Mouse (Mus musculus) cerebellum, adult 2 months (tissue): Measurements from ENCODE around the gene Cldn12. TPM values are rescaled to one million over a fixed set of nuclear protein-coding genes. Genes with fewer than 3 reads are reported as not detected.

Experiments used
- DNase-seq, 2 experiments: peaks; one replicate each; pipeline ENCODE4 v3.0.0; 2021
- H3K27ac ChIP-seq: fragments of 200-500 bp; 2 replicates; pipeline ENCODE4 v1.5.1; 2012; ENCODE audit warnings: low read length, control low read depth, inconsistent platforms; ENCODE audit not compliant: insufficient read depth
- H3K27me3 ChIP-seq: fragments of 200-500 bp; 2 replicates; pipeline ENCODE4 v1.6.1; 2012; ENCODE audit warnings: inconsistent platforms, mild to moderate bottlenecking, low read length, moderate library complexity; ENCODE audit not compliant: control insufficient read depth, insufficient read depth
- H3K4me1 ChIP-seq: fragments of 200-500 bp; 2 replicates; pipeline ENCODE4 v1.6.1; 2011; ENCODE audit warnings: low read length; ENCODE audit not compliant: control insufficient read depth, insufficient read depth
- H3K4me3 ChIP-seq: fragments of 200-500 bp; replicated peaks from 2 replicates; pipeline ENCODE3; 2011; ENCODE audit warnings: mild to moderate bottlenecking, low read depth, low read length, control low read depth; ENCODE audit not compliant: insufficient read depth
- CTCF ChIP-seq: fragments of 200-500 bp; IDR thresholded peaks from 2 replicates; pipeline ENCODE4 v1.5.1; 2011; ENCODE audit warnings: low read depth, mild to moderate bottlenecking, control low read depth, low read length, moderate library complexity, borderline replicate concordance; ENCODE audit not compliant: insufficient read depth
- POLR2A ChIP-seq: fragments of 200-500 bp; IDR thresholded peaks from 2 replicates; pipeline ENCODE4 v1.6.1; 2011; ENCODE audit warnings: low read length, control low read depth, borderline replicate concordance; ENCODE audit not compliant: insufficient read depth
- WGBS: fragments of 180-500 bp; shearing (Covaris S2); methylation state at CpG from one replicate; pipeline ENCODE4 v1.1.7; 2018; 5-methylcytosine and 5-hydroxymethylcytosine counted together
- polyA plus RNA-seq: library from polyadenylated mRNA; depleted of rRNA; stranded (reverse); fragments of >200 nt; gene quantifications from 2 replicates; pipeline ENCODE4 v1.2.3, GENCODE M21; 2012

Cldn12 gene
- polyA plus RNA-seq, 1 experiment = 45.0 TPM

DNA sequence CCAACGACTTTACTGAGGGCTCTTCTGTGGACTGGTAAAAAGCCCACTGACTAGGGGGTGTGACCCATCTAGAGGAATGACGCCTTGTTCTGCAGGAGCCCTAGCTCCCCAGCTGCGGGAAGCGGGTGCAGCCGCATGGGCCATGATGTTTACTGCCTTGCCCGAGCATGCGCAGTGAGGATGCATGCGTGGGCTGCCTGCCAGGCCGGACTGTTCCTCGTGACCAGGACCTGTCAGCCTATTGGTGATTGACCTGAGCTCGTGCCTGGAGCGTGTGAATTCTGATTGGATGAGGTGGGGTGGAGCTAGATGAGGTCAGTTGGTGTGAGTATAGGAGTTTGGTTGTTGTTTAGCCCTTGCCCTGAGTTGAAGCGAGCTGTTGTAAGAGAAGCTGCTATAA, 10.3 kb downstream of the Cldn12 start:
- WGBS = 67% methylated on average over 13 of the region's 13 CpGs
- Histone ChIP-seq H3K27me3 (no peaks in the 10 kb centered on the region), H3K4me3 (no peak overlapping the region), H3K4me1 (peaks cover 12% of the 10 kb centered on the region), H3K27ac (no peak overlapping the region)
- no peak for DNase-seq
- no peak for TF ChIP-seq POLR2A

DNA sequence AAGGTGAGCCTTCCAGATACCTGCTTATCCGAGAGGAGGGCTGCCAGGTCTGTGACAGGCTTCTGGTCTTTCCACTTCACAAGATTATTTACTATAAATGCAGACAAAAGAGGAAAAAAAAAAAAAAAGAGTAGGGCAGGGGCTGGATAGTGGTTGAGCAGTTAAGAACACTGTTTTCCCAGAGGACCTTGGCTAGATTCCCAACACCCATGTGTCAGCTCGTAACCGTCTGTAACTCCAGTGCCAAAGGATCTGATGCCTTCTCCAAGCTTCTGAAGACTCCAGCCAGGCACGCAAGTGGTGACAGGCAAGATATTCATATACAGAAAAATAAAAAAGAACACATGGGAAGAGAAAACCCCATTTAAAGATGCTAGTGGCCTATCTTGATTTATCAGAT, 11.4 kb downstream of the Cldn12 start:
- 23% methylated on average over 4 of the region's 4 CpGs for WGBS
- Histone ChIP-seq H3K27me3 (no peaks in the 10 kb centered on the region), H3K27ac (no peak overlapping the region), H3K4me3 (no peak overlapping the region), H3K4me1 (peaks cover 8% of the 10 kb centered on the region)
- peak in 1 of 2 experiments; percentile 31 for DNase-seq
- TF ChIP-seq CTCF (no peak), POLR2A (no peak)

DNA sequence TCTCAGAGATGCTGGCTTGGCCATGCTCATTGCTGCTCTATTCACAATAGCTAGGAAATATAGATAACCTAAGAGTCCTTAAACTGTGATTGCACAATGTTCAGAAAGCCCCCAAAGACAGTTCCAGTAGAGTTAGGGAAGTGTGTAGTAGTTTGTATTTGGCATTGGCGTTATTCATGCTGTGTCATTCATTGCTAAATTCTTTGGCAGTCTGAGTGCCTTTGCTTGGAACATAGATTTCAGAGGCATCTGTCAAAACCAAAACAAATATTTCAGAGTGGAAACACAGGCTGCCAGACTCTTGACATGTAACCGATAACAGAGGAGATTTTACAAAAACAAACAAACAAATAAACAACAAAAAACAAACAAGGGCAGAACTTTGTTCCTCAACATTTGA, 13.2 kb downstream of the Cldn12 start:
- Histone ChIP-seq H3K4me1 (no peaks in the 10 kb centered on the region), H3K4me3 (no peak overlapping the region), H3K27me3 (no peaks in the 10 kb centered on the region), H3K27ac (no peak overlapping the region)
- no peak for DNase-seq
- WGBS = 24% methylated on average over 2 of the region's 2 CpGs
- no peak for TF ChIP-seq POLR2A
- no peak for TF ChIP-seq CTCF

DNA sequence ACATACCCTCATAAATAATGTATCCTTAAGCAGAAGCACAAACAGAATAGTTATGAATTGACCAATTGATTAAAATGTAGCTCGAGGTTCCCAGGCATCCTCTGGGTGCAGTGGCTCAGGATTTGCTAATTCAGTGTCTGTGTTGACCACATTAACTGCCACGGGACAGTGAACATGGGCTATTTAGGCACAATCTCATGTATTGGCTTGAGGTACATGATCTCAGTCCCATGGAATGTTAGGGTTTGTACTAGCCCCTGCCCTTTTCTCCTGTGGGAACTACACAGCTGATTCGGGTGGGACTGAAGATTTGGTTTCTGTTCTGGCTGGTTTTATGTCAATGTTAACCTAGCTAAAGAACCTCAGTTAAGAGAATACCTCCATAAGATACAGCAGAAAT, 18.4 kb downstream of the Cldn12 start:
- H3K4me3 ChIP-seq = no peak overlapping the region
- TF ChIP-seq CTCF (no peak), POLR2A (no peak)
- H3K27ac ChIP-seq = no peak overlapping the region
- H3K4me1 ChIP-seq = no peaks in the 10 kb centered on the region
- 62% methylated on average over 3 of the region's 3 CpGs for WGBS
- DNase-seq = no peak
- no peaks in the 10 kb centered on the region for H3K27me3 ChIP-seq

DNA sequence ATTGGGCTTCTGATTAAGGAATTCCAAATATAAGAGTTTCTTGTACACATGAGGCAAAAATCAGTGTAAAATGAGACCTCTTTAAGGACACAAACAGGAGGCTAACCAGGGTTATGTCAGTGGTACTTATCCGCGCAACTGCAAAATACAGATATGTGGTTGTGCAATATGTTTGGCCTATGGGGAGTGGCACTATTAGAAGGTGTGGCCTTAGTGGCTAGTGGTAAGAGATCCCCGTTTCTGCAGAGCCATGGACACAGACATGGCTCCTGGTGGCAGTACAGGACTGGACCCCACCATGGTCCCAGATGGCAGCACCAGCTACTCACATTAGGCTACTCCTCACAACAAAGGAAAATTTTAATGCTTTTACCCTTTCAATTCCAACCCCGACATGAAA, 19.7 kb downstream of the Cldn12 start:
- Histone ChIP-seq H3K27me3 (no peaks in the 10 kb centered on the region), H3K4me3 (no peak overlapping the region), H3K4me1 (no peaks in the 10 kb centered on the region), H3K27ac (no peak overlapping the region)
- WGBS = 87% methylated on average over 4 of the region's 4 CpGs
- DNase-seq = no peak
- TF ChIP-seq CTCF (no peak), POLR2A (no peak)

DNA sequence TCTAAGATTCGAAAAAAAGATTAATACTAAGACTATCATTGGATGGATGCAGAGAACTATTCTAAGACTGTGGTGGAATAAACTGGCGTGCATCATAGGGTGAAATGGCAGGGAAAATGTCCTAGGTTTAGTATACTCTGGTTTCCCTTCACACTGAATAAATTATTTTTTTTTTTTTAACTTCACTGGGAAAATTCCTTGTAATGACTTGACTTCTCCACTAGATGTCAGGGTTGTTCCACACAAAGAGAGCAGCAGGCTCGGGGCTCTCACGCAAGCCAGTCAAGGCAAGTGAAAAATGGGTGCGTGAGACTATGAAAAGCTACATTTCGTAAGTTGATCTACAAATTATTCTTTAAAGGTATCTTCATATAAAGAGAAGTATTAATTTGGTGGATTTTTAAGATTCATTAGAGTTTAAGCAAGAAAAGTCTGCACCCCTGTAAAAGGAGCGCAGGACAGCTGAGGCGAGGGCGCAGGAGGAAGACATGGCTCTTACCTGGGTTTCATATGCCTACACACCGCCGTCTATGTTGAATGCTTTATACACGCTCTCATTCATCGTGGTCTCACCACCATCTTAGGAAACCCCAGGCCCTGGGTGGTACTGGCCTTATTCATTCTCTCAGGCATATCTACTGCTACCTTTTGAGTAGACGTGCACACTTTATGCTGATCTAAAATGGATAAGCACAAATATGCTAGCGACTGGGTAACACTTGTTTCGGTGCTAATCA, 20.3 kb downstream of the Cldn12 start:
- no peaks in the 10 kb centered on the region for H3K4me1 ChIP-seq
- DNase-seq = peak in 1 of 2 experiments; percentile 62

DNA sequence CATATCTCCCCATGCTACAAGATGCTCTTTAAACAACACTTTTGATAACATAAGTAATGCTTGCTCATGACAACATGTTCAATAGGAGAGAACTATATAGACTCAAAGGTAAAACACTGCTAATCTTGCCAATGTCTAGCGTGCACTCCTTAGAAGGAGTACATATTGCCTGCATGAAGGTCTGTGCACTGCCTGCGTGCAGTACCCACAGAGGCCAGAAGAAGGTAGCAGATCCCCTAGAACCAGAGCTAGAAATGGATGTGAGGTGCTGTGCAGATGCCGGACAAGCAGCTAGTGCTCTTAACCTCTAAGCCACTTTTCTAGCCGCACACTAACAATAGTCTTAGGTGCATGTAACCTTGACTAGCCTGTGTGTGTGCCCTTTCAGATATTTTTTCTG, 22.6 kb downstream of the Cldn12 start:
- TF ChIP-seq CTCF (no peak), POLR2A (no peak)
- H3K4me3 ChIP-seq = no peak overlapping the region
- no peaks in the 10 kb centered on the region for H3K4me1 ChIP-seq
- WGBS = 97% methylated on average over 4 of the region's 4 CpGs
- H3K27ac ChIP-seq = no peak overlapping the region
- no peaks in the 10 kb centered on the region for H3K27me3 ChIP-seq
- DNase-seq = no peak

More for the DNA sequence above, 20.3 kb downstream of the Cldn12 start:
- no peaks in the 10 kb centered on the region for H3K27me3 ChIP-seq
- no peak overlapping the region for H3K27ac ChIP-seq
- TF ChIP-seq CTCF = peak; percentile 84
- TF ChIP-seq POLR2A = no peak
- H3K4me3 ChIP-seq = no peak overlapping the region
- WGBS = 42% methylated on average over 16 of the region's 16 CpGs

DNA sequence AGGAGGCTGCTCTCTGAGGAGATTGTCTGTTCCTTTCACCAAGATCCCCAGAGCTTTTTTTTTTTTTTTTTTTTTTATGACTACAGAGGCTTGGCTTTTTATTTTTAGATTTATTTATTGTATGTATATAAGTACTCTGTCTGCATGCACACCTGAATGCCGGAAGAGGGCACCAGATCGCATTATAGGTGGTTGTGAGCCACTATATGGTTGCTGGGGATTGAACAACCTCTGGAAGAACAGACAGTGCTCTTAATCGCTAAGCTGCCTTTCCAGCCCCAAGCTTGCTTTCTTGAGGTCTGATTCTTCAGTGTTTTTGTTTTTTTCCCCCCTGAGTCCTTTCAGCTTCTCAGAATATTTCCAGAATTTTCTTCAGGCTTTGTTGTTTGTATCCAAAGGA, 28.7 kb downstream of the Cldn12 start:
- 36% methylated on average over 3 of the region's 3 CpGs for WGBS

More for the DNA sequence above, 28.7 kb downstream of the Cldn12 start:
- Histone ChIP-seq H3K27me3 (no peaks in the 10 kb centered on the region), H3K4me1 (no peaks in the 10 kb centered on the region), H3K4me3 (no peak overlapping the region), H3K27ac (no peak overlapping the region)
- TF ChIP-seq POLR2A (no peak), CTCF (no peak)
- DNase-seq = no peak
